Mouse (Mus musculus) limb, embryonic 15.5 days (tissue): ENCODE measurements around the gene Zbtb11. TPM values are rescaled to one million over a fixed set of nuclear protein-coding genes. Genes with fewer than 3 reads are reported as not detected.
"Not testable (repeated sequence)": the region's sequence is repeated elsewhere in the genome, so short reads cannot be mapped to it uniquely, and the experiment has no call there.

Source experiments
- ATAC-seq: fragments of 200-750 bp; cut with Nextera tagmentation; 2 replicates; pipeline ENCODE4 v1.8.0; 2017; ENCODE audit warnings: low read depth, moderate TSS enrichment; ENCODE audit not compliant: insufficient number of reproducible peaks, low FRiP score, low TSS enrichment
- H3K27ac ChIP-seq: fragments of 300-500 bp; sonication (generic); 2 replicates; pipeline ENCODE4 v1.5.1; 2015; ENCODE audit warnings: moderate library complexity, mild to moderate bottlenecking, inconsistent platforms
- H3K27me3 ChIP-seq: fragments of 300-500 bp; sonication (generic); 2 replicates; pipeline ENCODE4 v1.6.1; 2015; ENCODE audit warnings: inconsistent platforms
- H3K36me3 ChIP-seq: fragments of 300-500 bp; sonication (generic); 2 replicates; pipeline ENCODE4 v1.6.1; 2015; ENCODE audit warnings: inconsistent platforms
- H3K4me1 ChIP-seq: fragments of 300-500 bp; sonication (generic); 2 replicates; pipeline ENCODE4 v1.6.1; 2015; ENCODE audit warnings: inconsistent platforms
- H3K4me2 ChIP-seq: fragments of 300-500 bp; sonication (generic); 2 replicates; pipeline ENCODE4 v1.6.1; 2015; ENCODE audit warnings: mild to moderate bottlenecking, inconsistent platforms
- H3K4me3 ChIP-seq: fragments of 300-500 bp; sonication (generic); 2 replicates; pipeline ENCODE4 v1.5.1; 2015; ENCODE audit warnings: mild to moderate bottlenecking, inconsistent platforms
- H3K9ac ChIP-seq: fragments of 300-500 bp; sonication (generic); 2 replicates; pipeline ENCODE4 v1.6.1; 2015; ENCODE audit warnings: inconsistent platforms
- H3K9me3 ChIP-seq: fragments of 300-500 bp; sonication (generic); 2 replicates; pipeline ENCODE4 v1.6.1; 2016; ENCODE audit warnings: inconsistent platforms
- WGBS: fragments of 180-500 bp; shearing (Covaris S2); methylation state at CpG from one replicate; pipeline ENCODE4 v1.1.7; 2015; 5-methylcytosine and 5-hydroxymethylcytosine counted together
- polyA plus RNA-seq: library from polyadenylated mRNA; unstranded; fragments of >200 nt; fragmentation: Nextera tagmentation; extraction: Ambion mirVana; gene quantifications from 2 replicates; pipeline ENCODE4 v1.2.1, GENCODE M21; 2015

The Zbtb11 gene
- 17.7 and 20.9 TPM in 2 replicates for polyA plus RNA-seq

DNA sequence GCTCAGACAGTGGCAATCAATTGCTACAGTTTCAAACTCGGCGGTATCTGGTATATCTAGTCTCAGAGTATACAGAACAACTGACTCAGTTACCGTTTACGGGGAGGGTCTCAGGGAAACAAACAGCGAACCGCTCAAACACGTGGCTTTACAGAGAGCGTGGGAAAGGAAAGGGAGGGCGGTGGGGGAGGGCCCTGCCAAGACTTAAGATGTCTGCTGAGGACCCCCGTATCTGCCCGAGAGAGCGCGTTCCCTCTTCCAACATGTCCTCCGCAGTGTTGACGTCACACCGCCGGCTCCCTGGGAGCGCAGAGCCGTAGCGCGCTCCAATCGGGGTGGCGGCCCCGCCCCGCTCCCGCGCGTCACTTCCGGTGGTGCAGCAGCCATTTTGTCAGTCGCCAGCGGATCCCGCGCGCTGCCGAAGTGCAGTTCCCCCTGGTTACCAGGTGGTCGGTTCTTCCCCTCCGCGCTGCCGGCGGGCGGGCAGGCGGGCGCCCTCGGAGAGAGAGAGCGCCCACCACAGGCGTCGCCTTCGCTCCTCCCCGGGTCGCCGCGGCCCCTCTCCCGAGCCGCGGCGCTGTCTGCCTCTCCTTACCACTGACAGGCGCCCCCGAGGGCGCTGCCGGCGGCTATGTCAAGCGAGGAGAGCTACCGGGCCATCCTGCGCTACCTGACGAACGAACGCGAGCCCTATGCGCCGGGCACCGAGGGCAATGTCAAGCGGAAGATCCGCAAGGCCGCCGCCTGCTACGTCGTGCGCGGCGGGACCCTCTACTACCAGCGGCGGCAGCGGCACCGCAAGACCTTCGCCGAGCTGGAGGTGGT, at the start of gene Zbtb11:
TSS of gene Zbtb11 (plus strand) at position 453 of the 825 bp plus-strand sequence.
- no peaks in the 10 kb centered on the region for H3K9me3 ChIP-seq
- ATAC-seq, result peak; percentile 98

DNA sequence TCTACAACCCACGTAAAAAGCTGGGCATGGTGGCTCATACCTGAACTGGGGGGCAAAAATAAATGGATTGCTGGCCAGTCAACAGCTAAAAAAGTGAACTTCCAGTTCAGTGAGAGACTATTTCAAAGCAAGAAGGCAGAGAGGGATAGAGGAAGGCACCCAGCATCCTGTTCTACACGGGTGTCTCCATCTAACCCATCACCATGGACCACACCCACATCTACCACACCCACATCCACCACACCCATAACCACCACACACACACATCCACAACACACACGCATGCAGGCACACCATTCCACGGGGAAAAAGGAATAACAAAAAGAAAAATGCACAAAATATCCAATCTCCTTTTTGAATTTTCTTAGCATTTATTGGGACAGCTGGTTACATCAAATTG, 49.7 kb upstream of the Zbtb11 start:
- H3K4me3 ChIP-seq, result no peak overlapping the region
- no peak overlapping the region for H3K9ac ChIP-seq
- ATAC-seq, result no peak
- no peaks in the 10 kb centered on the region for H3K9me3 ChIP-seq
- 90% methylated on average over 4 of the region's 4 CpGs for WGBS
- H3K27me3 ChIP-seq, result no peaks in the 10 kb centered on the region
- H3K36me3 ChIP-seq, result peaks cover 39% of the 10 kb centered on the region
- no peaks in the 10 kb centered on the region for H3K4me1 ChIP-seq
- no peak overlapping the region for H3K27ac ChIP-seq
- no peak overlapping the region for H3K4me2 ChIP-seq

More for the DNA sequence above, at the start of gene Zbtb11:
- Histone ChIP-seq H3K4me3 (peak within 1 kb of the TSS; percentile 99), H3K9ac (peak within 1 kb of the TSS; percentile 92), H3K27ac (peak within 1 kb of the TSS; percentile 93), H3K4me2 (peak within 1 kb of the TSS; percentile 81), H3K27me3 (no peaks in the 10 kb centered on the region), H3K36me3 (peaks cover 41% of the 10 kb centered on the region), H3K4me1 (peaks cover 23% of the 10 kb centered on the region)
- under 1% methylated on average over 79 of the region's 86 CpGs for WGBS

DNA sequence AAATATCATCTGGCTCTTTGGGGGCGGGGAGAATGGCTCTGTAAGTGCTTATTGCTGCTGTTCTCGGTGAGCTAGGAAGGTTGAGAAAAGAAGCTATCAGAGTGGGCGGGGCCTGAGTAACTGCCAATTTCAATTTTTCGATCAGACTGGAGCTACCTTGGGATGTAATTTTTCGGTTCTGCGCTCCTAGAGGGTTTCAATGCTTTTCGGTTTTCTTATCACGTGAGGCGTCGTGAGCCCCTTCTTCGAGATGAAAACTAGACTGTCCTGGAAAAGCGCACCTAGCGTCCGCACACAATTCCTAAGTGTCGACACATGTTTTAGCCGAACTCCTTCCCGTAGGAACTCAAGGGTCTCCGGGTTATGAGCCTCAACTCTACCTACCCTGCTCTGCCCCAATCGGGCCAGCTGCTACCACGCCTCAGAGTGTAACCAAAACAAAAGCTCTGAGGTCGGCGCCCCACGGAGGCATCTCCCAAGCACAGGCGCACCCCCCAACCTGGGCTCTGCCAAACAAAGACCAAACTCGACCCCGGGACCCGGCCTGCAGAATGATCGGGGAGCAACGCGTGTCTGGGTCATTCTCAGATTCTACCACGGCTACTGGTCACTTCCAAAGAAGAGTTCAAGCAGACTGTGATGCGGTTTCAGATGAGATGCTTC, 39.9 kb upstream of the Zbtb11 start:
- Histone ChIP-seq H3K9ac (peak overlapping the region; percentile 41), H3K27ac (peak overlapping the region; percentile 34), H3K4me1 (peaks cover 7% of the 10 kb centered on the region), H3K4me2 (peak overlapping the region; percentile 64), H3K36me3 (0 out of 2 replicates have a peak, but pooled peaks cover 6% of the 10 kb centered on the region), H3K27me3 (no peaks in the 10 kb centered on the region), H3K4me3 (peak overlapping the region; percentile 61), H3K9me3 (no peaks in the 10 kb centered on the region)
- WGBS, result under 1% methylated on average over 32 of the region's 32 CpGs
- ATAC-seq, result no peak; the same call in 1 of the 2 replicates

- ATAC-seq, result peak; percentile 98
- Histone ChIP-seq H3K4me1 (peaks cover 7% of the 10 kb centered on the region), H3K9me3 (no peaks in the 10 kb centered on the region), H3K27ac (peak within 1 kb of the TSS; percentile 34), H3K9ac (peak within 1 kb of the TSS; percentile 41), H3K4me3 (peak within 1 kb of the TSS; percentile 61), H3K4me2 (peak within 1 kb of the TSS; percentile 64), H3K27me3 (no peaks in the 10 kb centered on the region), H3K36me3 (no peaks in the 10 kb centered on the region)
- WGBS, result under 1% methylated on average over 24 of the region's 24 CpGs
Observed at GRCm38 (mm10) chr16:55934453-55935037, 39.1 kb upstream of the Zbtb11 start, which contains the start of gene Cep97. Gene Cep97, minus strand, starts transcription at chr16:55934855.

DNA sequence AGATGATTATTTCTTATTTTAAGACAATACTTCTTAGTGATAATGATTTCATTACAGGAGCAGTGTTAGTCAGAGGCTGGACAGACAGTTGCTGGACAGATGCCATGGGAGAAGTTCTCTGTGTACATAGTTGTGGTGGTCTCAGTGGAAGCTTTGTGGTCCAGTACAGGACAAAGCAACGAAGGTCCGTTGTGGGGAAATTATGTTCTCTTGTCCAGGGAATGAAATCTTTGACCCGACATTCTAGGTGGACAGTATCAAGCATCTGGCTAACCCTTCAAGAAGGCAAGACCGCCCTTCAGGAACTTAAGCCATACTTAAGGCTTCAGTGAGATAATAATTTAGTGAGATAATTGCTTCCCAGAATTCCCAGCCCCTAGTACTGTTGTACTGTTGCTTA, 34.9 kb upstream of the Zbtb11 start:
- Histone ChIP-seq H3K36me3 (no peaks in the 10 kb centered on the region), H3K9me3 (no peaks in the 10 kb centered on the region), H3K9ac (no peak overlapping the region), H3K4me2 (no peak overlapping the region), H3K4me3 (no peak overlapping the region), H3K27ac (no peak overlapping the region), H3K27me3 (no peaks in the 10 kb centered on the region), H3K4me1 (0 out of 2 replicates have a peak, but pooled peaks cover under 1% of the 10 kb centered on the region)
- ATAC-seq, result no peak
- WGBS, result 86% methylated on average over 4 of the region's 4 CpGs

- H3K4me1 ChIP-seq, result no peaks in the 10 kb centered on the region
- H3K4me3 ChIP-seq, result no peak overlapping the region
- H3K36me3 ChIP-seq, result no peaks in the 10 kb centered on the region
- no peak overlapping the region for H3K4me2 ChIP-seq
- no peak for ATAC-seq
- H3K9me3 ChIP-seq, result no peaks in the 10 kb centered on the region
- H3K27ac ChIP-seq, result no peak overlapping the region
- no peak overlapping the region for H3K9ac ChIP-seq
- WGBS, result 84% methylated on average over 6 of the region's 6 CpGs
- no peaks in the 10 kb centered on the region for H3K27me3 ChIP-seq
Observed at GRCm38 (mm10) chr16:55939703-55940102, 34.0 kb upstream of the Zbtb11 start.

DNA sequence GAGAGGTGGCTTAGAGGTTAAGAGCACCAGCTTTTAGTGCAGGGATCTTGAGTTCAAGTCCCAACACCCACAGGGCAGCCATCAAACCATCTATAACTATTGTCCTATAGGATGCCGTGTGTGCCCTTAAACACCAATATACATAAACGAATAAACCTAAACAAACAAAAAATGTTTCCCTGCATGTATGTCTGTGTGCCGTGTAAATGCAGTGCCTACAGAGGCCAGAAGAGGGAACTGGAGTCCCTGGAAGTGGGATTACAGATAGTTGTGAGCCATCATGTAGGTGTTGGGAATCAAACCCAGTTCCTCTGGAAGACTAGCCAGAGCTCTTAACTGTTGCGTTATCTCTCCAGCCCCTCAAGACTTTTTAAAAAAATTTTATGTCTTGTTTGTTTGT, 32.9 kb upstream of the Zbtb11 start:
- no peak overlapping the region for H3K4me2 ChIP-seq
- H3K4me3 ChIP-seq, result no peak overlapping the region
- 85% methylated on average over 4 of the region's 4 CpGs for WGBS
- ATAC-seq, result no peak
- H3K4me1 ChIP-seq, result no peaks in the 10 kb centered on the region
- no peaks in the 10 kb centered on the region for H3K9me3 ChIP-seq
- H3K27me3 ChIP-seq, result no peaks in the 10 kb centered on the region
- H3K36me3 ChIP-seq, result no peaks in the 10 kb centered on the region
- no peak overlapping the region for H3K27ac ChIP-seq
- H3K9ac ChIP-seq, result no peak overlapping the region

GRCm38 (mm10) chr16:55947266-55947665, 26.4 kb upstream of the Zbtb11 start:
- Histone ChIP-seq H3K4me2 (no peak overlapping the region), H3K9ac (no peak overlapping the region), H3K27ac (no peak overlapping the region), H3K27me3 (no peaks in the 10 kb centered on the region), H3K4me1 (no peaks in the 10 kb centered on the region), H3K9me3 (no peaks in the 10 kb centered on the region), H3K36me3 (no peaks in the 10 kb centered on the region), H3K4me3 (no peak overlapping the region)
- 79% methylated on average over 3 of the region's 3 CpGs for WGBS
- no peak for ATAC-seq

DNA sequence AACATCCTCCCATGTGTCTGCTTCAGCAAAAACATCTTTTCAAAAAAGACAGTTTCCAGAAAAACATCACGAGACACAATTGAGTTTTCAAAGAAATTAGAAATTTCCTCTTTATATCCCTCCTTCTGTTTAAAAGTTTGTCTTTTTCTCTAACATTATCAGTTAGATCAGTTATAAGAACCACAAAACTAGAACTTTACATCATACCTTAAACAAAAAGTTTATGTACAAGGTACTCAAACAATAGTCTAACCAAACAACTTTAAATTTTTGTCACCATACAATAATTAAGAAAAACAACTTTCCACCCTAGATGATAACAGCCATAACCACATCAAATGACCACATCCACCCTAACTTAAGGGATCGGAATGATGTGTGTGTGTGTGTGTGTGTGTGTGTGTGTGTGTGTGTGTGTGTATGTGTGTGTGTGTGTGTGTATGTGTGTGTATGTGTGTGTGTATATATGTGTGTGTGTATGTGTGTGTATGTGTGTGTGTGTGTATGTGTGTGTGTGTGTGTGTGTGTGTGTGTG, 25.7 kb upstream of the Zbtb11 start:
- ATAC-seq, H3K4me1 ChIP-seq, H3K9me3 ChIP-seq, H3K27ac ChIP-seq, H3K27me3 ChIP-seq, H3K36me3 ChIP-seq, H3K4me3 ChIP-seq, H3K9ac ChIP-seq, H3K4me2 ChIP-seq: not testable (repeated sequence)
- 75% methylated on average over 2 of the region's 2 CpGs for WGBS

DNA sequence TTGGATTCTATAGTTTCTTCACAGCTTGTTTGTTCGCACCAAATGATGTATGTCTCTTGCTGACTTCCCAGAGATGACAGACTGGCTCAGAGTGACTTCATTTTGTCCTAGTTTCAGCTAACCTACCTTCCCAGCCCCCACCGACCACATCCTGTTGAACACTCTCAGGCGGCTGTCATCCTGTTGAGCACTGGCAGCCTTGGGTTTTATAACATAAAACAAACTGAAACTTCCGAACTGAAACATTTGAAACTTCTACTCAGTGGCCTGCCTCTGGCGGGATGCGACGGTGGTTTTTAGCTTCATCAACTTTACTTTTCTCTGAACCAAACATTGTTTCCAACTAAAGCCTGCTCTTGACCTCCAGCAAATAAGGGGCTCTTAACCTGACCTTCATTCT, 24.7 kb upstream of the Zbtb11 start:
- Histone ChIP-seq H3K4me2 (no peak overlapping the region), H3K9me3 (no peaks in the 10 kb centered on the region), H3K27ac (no peak overlapping the region), H3K36me3 (no peaks in the 10 kb centered on the region), H3K4me3 (no peak overlapping the region), H3K9ac (no peak overlapping the region), H3K4me1 (no peaks in the 10 kb centered on the region), H3K27me3 (no peaks in the 10 kb centered on the region)
- ATAC-seq, result no peak
- 66% methylated on average over 7 of the region's 7 CpGs for whole genome bisulfite sequencing

DNA sequence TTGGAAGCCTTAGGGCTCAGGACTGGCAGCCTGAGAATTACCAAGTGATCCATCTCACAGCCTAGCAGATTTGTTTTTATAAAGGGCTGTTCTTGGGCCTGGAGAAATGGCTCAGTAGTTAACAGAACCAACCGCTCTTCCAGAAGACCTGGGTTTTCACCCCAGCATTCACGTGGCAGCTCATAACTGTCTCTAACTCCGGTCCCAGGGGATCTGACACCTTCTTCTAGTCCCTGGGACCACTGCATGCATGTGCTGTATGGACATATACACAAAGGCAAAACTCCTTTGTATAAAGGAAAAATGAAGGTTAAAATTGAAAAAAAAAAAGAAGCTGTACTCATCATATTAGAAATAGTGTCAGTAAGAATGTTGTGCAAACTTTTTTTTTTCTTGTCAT, 23.2 kb upstream of the Zbtb11 start:
- Histone ChIP-seq H3K27ac (no peak overlapping the region), H3K27me3 (no peaks in the 10 kb centered on the region), H3K4me1 (no peaks in the 10 kb centered on the region), H3K9me3 (no peaks in the 10 kb centered on the region), H3K4me2 (no peak overlapping the region), H3K9ac (no peak overlapping the region), H3K36me3 (no peaks in the 10 kb centered on the region), H3K4me3 (no peak overlapping the region)
- no peak for ATAC-seq
- 57% methylated on average over 3 of the region's 3 CpGs for WGBS
